Mouse (Mus musculus) large intestine, adult 2 months (tissue): ENCODE results near the gene Dnah14. TPM values are rescaled to one million over a fixed set of nuclear protein-coding genes. Genes with fewer than 3 reads are reported as not detected.

ENCODE experiments used
- DNase-seq: peaks from one replicate; pipeline ENCODE4 v3.0.0-alpha.2; 2012; ENCODE audit warnings: low read depth, low spot score
- WGBS: fragments of 180-500 bp; shearing (Covaris S2); methylation state at CpG from one replicate; pipeline ENCODE4 v1.1.7; 2018; 5-methylcytosine and 5-hydroxymethylcytosine counted together
- polyA plus RNA-seq: library from polyadenylated mRNA; depleted of rRNA; stranded (reverse); fragments of >200 nt; gene quantifications from 2 replicates; pipeline ENCODE4 v1.2.3, GENCODE M21; 2012

The Dnah14 gene
- polyA plus RNA-seq, 1 experiment, result 0.07 TPM

GRCm38 (mm10) chr1:181583152-181583551 is 6.8 kb downstream of the Dnah14 start:
- no peak for DNase-seq

GRCm38 (mm10) chr1:181589116-181589515 is 12.8 kb downstream of the Dnah14 start:
- WGBS, result 77% methylated on average over 6 of the region's 6 CpGs

More at GRCm38 (mm10) chr1:181583152-181583551, 6.8 kb downstream of the Dnah14 start:
- WGBS, result 62% methylated on average over 8 of the region's 8 CpGs

GRCm38 (mm10) chr1:181599376-181599775 is 23.0 kb downstream of the Dnah14 start:
- DNase-seq, result no peak
- WGBS, result 51% methylated on average over 4 of the region's 4 CpGs

More at GRCm38 (mm10) chr1:181589116-181589515, 12.8 kb downstream of the Dnah14 start:
- DNase-seq, result no peak

- 62% methylated on average over 3 of the region's 3 CpGs for WGBS
- no peak for DNase-seq
These were observed 34.8 kb downstream of the Dnah14 start for GRCm38 (mm10) chr1:181611118-181611517.

DNA sequence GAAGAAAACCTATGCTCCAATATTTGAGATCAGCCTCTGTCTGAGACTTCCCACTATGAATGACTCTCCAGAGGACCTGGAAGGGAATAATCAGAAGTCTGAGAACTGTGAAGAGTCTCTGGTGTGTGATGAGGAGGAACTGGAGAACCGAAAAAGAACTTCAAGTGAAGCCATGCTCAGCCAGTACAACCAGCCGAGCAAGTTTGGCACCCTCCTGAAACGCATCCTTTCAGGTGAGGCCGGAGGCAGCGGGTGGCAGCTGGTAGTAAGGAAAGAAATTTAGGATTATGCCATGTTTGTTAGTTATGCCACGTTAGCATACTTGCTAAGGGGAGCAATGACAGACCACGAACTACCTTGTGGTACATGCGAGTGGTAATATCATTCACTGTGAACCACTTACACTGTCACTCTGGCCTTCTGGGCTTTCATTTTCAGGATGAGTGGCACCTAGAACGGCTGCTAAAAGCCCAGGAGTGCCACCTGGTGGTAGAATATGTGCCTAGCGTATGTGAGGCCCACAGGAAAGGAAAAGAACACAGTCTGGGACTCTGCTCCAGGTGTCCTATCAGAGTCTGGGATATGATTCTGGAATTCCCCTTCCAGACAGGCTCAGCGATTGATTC is 39.6 kb downstream of the Dnah14 start:
- 29% methylated on average over 11 of the region's 11 CpGs for WGBS

GRCm38 (mm10) chr1:181617332-181617731 is 41.0 kb downstream of the Dnah14 start:
- 55% methylated on average over 5 of the region's 5 CpGs for WGBS
- DNase-seq, result no peak

More for the DNA sequence above, 39.6 kb downstream of the Dnah14 start:
- peak; percentile 53 for DNase-seq

DNA sequence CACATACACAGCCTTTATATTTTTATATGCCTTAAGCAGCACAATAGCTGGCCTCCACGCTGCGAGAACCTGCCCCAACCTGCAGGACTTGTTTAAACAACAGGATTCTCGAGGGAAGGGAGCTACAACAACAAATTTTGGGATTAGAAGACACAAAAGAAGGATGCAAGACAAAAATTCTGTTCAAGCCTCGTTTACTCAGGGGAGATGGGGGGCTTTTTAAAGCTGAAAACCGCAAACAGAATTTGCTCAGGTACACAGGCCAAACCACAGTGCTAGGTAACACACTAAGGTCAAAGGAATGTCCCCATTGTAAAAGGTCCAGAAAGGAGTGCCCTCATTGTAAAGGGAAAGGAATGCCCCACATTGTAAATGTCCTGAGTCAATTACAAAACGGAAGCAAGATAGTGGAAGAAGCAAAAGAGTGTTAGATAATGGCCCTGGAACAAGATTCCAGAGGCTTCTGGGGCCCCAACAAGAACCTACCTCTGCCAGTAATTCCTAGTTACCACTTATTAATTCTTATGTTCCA is 46.9 kb downstream of the Dnah14 start:
- peak; percentile 50 for DNase-seq
- 26% methylated on average over 6 of the region's 6 CpGs for WGBS

DNA sequence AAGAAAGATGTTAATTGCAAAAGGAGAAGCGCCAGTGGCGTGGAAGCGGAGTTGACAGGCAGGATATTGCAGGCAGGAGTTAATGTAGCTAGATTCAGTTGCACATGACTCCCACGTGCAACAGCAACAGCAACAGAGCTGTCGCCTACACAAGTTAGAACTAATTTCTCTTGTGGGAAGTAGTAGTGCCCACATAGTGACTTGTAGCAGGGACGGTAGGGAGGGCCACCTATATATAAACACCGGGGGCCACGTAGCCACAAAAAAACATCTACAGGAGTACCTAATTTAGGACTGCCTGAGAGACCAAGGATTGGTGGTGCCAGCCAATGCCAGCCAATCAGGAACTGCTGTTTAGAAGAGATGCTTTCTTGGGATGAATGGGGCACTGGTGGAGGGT is 48.5 kb downstream of the Dnah14 start:
- WGBS, result 92% methylated on average over 8 of the region's 8 CpGs
- DNase-seq, result no peak

DNA sequence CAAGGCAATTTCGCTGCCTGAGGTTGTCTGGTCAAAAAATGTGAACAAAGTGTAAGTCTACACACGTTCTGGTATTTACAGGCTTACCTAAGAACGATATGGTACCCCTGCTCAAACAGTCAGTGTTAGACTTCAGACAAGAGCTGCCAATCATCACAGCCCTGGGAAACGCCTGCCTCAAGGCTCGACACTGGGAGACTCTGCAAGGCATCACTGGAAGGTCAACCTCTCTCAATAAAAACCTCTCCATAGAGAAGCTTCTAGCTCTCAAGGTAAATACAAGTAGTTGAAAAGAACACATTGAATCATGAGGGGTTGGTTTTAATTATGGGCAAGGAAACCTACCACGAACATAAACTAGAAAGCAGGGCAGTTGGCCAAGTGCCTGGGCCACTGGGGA is 51.9 kb downstream of the Dnah14 start:
- WGBS, result 24% methylated on average over 6 of the region's 6 CpGs
- DNase-seq, result no peak

DNA sequence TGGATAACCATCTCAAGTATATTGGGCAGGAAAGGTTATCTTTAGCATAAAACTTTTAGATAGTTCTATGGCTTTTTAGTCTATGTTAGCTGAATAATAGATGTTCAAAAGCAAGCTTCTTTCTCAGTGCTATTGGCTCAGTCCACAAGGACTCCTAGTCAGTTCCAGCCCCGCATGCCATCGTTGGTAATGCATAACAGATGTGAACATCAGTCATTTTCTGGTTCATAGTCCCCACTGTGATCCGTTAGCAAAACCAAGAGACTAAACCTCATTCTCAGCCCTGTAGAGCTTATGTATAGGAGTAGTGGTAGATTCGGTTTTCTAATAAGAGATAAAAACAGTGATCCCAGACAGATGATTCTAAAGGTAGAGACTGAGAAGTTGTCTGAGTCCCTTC is 55.0 kb downstream of the Dnah14 start:
- WGBS, result 89% methylated on average over 4 of the region's 4 CpGs
- DNase-seq, result no peak

- WGBS, result 84% methylated on average over 12 of the region's 12 CpGs
These were observed 61.8 kb downstream of the Dnah14 start for GRCm38 (mm10) chr1:181637997-181638713.

DNA sequence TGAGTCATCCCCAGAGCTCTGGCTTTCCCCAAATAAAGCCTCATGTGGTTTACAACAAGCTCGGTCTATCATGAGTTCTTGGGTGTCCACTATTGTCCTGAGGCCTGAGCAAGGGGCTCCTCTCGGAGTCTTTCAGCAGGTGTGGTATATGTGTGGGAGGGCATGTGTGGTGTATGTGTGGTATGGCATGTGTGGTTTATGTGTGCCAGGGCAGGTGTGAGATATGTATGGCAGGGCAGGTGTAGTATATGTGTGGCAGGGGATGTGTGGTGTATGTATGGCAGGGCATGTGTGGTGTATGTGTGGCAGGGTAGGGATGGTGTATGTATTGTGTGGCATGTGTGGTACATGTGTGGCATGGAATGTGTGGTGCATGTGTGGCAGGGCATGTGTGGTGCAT is 64.0 kb downstream of the Dnah14 start:
- DNase-seq, result no peak
- 42% methylated on average over 2 of the region's 2 CpGs for WGBS

More at GRCm38 (mm10) chr1:181637997-181638713, 61.8 kb downstream of the Dnah14 start:
- DNase-seq, result no peak

GRCm38 (mm10) chr1:181647467-181647866 is 71.1 kb downstream of the Dnah14 start:
- DNase-seq, result no peak
- WGBS, result 42% methylated on average over 8 of the region's 8 CpGs

DNA sequence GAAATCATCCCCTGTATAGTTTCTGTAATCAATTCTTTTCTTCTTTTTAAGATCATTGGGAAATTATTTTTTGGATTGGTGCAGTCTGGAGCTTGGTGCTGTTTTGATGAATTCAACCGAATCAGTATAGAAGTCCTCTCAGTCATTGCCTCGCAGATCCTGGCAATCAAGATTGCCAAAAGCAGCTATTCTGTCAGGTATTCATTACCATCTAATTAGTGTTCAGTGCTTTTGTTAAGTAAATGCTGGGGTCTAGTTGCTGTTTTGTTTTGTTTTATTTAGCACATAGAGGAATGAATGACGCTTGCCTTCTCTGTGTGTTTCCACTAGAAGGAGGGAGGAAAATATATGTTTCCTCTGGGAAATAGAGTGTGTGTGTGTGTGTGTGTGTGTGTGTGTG is 77.1 kb downstream of the Dnah14 start:
- 75% methylated on average over 3 of the region's 3 CpGs for WGBS
- no peak for DNase-seq

- 82% methylated on average over 5 of the region's 5 CpGs for WGBS
- DNase-seq, result no peak
These were observed 80.1 kb downstream of the Dnah14 start for GRCm38 (mm10) chr1:181656421-181656820.

GRCm38 (mm10) chr1:181666801-181667200 is 90.4 kb downstream of the Dnah14 start:
- WGBS, result 58% methylated on average over 4 of the region's 4 CpGs
- DNase-seq, result no peak

DNA sequence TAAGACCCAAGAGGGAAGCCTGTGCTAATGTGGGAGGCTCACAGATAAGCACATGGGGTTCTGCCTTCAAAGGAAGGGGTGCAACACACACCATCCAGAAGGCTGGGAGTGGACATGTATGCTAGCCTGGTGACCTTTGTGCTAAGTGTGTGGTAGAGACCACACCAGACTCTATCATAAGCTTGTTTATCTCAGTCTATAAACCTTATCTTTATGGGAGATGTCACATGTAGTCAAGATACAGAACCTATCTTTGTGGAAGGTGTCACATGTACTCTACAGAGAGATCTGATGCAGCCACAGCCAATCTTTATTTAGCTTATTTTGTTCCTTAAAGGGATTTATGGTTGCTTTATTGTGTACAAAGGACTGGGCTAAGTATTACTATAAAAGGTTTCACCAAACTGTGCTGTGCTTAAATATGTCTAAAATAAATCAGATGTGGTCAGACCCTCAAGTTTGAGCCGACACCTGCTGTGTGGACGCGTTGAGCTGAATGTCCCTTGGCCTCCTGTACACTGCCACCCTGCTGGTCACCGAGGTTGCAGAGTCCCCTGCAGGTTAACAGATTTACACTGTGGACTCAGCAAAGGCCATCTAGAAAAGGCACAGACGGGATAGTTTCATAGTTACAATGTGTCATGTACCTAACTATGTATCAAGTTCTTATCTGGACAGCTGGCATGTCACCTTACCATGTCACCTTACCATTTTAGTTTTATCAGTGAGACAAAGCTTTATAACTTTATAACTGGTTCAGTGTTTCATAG is 118.6 kb downstream of the Dnah14 start:
- 24% methylated on average over 5 of the region's 5 CpGs for WGBS
- peak; percentile 57 for DNase-seq

DNA sequence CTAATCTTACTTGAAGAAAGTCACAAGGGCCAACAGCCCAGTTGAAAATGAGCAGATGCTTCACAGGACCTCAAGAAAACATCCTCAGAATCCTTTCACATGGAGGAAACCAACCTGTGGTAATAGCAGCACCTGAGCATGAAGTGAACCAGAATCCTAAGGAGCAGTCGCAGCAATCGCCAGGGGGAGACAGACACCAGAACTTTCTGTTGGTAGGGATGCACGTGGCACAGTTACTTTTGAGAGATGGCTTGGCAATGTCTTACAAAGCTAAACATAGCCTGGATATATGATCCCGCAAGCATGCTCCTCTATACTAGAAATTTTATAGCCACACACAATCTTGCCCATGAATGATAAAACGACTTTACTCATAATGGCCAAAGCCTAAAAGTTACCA is 152.3 kb downstream of the Dnah14 start:
- peak; percentile 3 for DNase-seq
- 47% methylated on average over 5 of the region's 5 CpGs for WGBS

DNA sequence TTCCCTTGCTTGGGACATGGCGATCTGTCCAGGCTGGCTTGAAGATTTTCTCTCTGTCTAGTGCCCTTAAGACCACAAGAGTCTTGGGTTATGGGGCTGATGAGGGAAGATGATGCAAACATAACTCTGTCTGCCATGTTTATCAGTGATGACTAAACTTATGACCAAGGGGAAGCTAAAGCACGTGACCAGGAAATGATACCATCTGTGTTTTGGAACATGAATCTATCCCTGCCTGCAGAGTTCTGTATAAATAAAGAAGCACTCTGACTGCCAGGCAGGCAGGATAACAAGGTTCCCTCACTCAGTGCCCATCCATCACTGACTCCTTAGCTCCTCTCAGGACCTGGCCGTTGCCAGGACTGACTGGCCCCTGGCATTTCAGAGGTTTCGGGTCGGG is 157.2 kb downstream of the Dnah14 start:
- no peak for DNase-seq
- 78% methylated on average over 5 of the region's 5 CpGs for WGBS

- 58% methylated on average over 5 of the region's 5 CpGs for WGBS
- no peak for DNase-seq
These were observed 163.9 kb downstream of the Dnah14 start for GRCm38 (mm10) chr1:181740259-181740658.
